Mouse (Mus musculus) midbrain, embryonic 16.5 days (tissue): ENCODE measurements at regions not wholly inside any gene's neighbourhood (a gene's known extent, or its start where the extent isn't known, plus 50 kb on each side); places are given as distances from the start of the nearest gene placed in this dataset.

Source experiments
- ATAC-seq: fragments of 200-750 bp; cut with Nextera tagmentation; 2 replicates; pipeline ENCODE4 v1.8.0; 2017; ENCODE audit warnings: moderate TSS enrichment
- H3K27ac ChIP-seq: fragments of 300-500 bp; sonication (generic); 2 replicates; pipeline ENCODE4 v1.5.1; 2014; ENCODE audit warnings: mild to moderate bottlenecking, low read length, mixed read lengths
- H3K27me3 ChIP-seq: fragments of 300-500 bp; sonication (generic); 2 replicates; pipeline ENCODE4 v1.6.1; 2014; ENCODE audit warnings: low read depth, low read length, mixed read lengths; ENCODE audit not compliant: control insufficient read depth, insufficient read depth
- H3K36me3 ChIP-seq: fragments of 300-500 bp; sonication (generic); 2 replicates; pipeline ENCODE4 v1.6.1; 2014; ENCODE audit warnings: mild to moderate bottlenecking, low read length, moderate library complexity, mixed read lengths; ENCODE audit not compliant: control insufficient read depth, insufficient read depth
- H3K4me1 ChIP-seq: fragments of 300-500 bp; sonication (generic); 2 replicates; pipeline ENCODE4 v1.6.1; 2014; ENCODE audit warnings: mild to moderate bottlenecking, low read length, mixed read lengths; ENCODE audit not compliant: control insufficient read depth, insufficient read depth
- H3K4me2 ChIP-seq: fragments of 300-500 bp; sonication (generic); 2 replicates; pipeline ENCODE4 v1.6.1; 2014; ENCODE audit warnings: mild to moderate bottlenecking, low read length, mixed read lengths
- H3K4me3 ChIP-seq: fragments of 300-500 bp; sonication (generic); 2 replicates; pipeline ENCODE4 v1.5.1; 2014; ENCODE audit warnings: low read depth, mild to moderate bottlenecking, low read length, moderate library complexity, mixed read lengths
- H3K9ac ChIP-seq: fragments of 300-500 bp; sonication (generic); 2 replicates; pipeline ENCODE4 v1.6.1; 2014; ENCODE audit warnings: low read depth, low read length, mixed read lengths
- H3K9me3 ChIP-seq: fragments of 300-500 bp; sonication (generic); replicated peaks from 2 replicates; pipeline ENCODE4 v1.6.1; 2014; ENCODE audit warnings: mild to moderate bottlenecking, low read length, mixed read lengths; ENCODE audit not compliant: control insufficient read depth, poor library complexity, severe bottlenecking
- WGBS: fragments of 180-500 bp; shearing (Covaris S2); extraction: QIAGEN DNeasy Blood & Tissue Kit; methylation state at CpG from one replicate; pipeline ENCODE4 v1.1.7; 2014; 5-methylcytosine and 5-hydroxymethylcytosine counted together

DNA sequence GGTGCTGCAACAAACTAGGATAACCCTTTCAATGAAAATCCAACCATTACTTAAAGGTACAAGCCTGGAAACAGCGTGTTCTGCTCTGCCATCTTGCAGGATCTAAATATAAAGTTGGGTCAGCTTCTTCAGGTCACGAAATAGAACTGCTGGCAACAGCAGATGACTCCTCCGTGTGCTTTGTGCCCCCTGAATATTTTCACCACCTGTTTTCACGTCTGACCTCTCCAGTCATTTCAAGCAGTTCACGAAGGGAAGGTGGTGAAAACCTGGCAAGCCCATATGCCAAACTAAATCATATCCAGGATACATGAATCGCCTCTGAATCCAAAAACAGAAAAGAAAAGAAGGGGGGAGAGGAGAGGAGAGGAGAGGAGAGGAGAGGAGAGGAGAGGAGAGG is 133.3 kb downstream of the 1190002N15Rik start:
- Histone ChIP-seq H3K4me3 (no peak overlapping the region), H3K9ac (no peak overlapping the region), H3K27me3 (no peaks in the 10 kb centered on the region), H3K9me3 (no peaks in the 10 kb centered on the region), H3K36me3 (no peaks in the 10 kb centered on the region), H3K4me2 (no peak overlapping the region), H3K27ac (no peak overlapping the region), H3K4me1 (no peaks in the 10 kb centered on the region)
- 88% methylated on average over 6 of the region's 6 CpGs for WGBS
- ATAC-seq = no peak

DNA sequence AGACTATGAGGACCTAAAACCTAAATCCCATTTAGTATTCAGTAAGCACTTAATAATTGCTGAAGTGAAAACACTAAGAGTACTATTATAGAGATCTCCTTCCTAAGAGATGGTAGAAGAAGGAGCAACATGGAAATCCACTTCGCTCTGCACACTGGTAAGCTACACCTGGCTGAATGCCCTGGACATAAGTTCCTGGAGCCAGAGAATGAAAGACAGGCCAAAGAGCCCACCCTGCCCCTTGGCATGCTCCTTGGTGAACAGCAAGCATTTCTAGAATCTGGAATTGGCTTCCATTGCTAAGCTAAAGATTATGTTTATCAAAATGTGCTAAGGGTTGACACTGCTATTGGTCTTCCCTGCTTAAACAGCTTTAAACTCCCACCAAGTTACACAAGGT is 137.3 kb downstream of the 1190002N15Rik start:
- Histone ChIP-seq H3K4me2 (no peak overlapping the region), H3K36me3 (no peaks in the 10 kb centered on the region), H3K27ac (no peak overlapping the region), H3K4me3 (no peak overlapping the region), H3K27me3 (no peaks in the 10 kb centered on the region), H3K9ac (no peak overlapping the region), H3K9me3 (no peaks in the 10 kb centered on the region), H3K4me1 (no peaks in the 10 kb centered on the region)
- no peak for ATAC-seq
- WGBS = 89% methylated on average over 1 of the region's 1 CpGs

DNA sequence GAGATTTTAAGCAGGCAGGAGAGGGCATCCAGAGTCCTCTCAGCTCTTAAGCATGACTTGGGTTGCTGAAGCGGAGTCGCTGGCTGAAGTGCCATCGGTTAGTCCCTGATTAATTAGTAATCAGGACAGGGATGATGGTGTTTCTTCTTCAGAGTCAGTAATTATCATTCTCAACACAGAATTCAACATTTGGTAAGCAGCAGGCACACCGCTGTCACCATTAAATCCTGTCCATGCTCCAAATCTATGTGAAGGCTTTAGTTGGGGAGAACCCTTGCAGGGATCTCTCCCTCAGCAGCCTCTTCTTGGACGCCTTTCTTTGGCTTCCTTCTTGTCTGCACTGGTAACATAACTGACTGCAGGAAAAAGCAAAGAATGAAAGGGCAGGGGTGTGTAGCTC is 142.7 kb downstream of the 1190002N15Rik start:
- peak; percentile 78 for ATAC-seq
- Histone ChIP-seq H3K4me3 (no peak overlapping the region), H3K9ac (no peak overlapping the region), H3K27ac (no peak overlapping the region), H3K4me2 (no peak overlapping the region), H3K4me1 (peaks cover 2% of the 10 kb centered on the region; the same call in 1 of the 2 replicates), H3K9me3 (no peaks in the 10 kb centered on the region), H3K36me3 (no peaks in the 10 kb centered on the region), H3K27me3 (no peaks in the 10 kb centered on the region)
- 49% methylated on average over 5 of the region's 5 CpGs for whole genome bisulfite sequencing

DNA sequence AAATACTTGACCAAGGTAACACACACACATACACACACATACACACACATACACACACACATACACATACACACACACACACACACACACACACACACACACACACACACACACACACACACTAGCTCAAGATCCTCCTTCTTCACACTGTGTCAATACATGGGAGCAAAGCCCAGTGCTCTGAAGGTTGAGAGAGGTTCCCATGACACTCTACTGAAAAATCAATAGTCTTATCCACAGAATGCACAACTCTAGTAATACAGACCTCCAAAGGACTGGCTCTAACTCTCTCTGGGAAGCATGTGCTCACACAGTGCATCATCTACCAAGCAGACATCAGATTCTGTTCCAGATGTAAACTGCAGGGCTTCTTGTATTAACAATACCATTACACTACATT is 151.7 kb downstream of the 1190002N15Rik start:
- Histone ChIP-seq H3K36me3 (no peaks in the 10 kb centered on the region), H3K4me1 (no peaks in the 10 kb centered on the region), H3K27me3 (no peaks in the 10 kb centered on the region), H3K4me3 (no peak overlapping the region), H3K9me3 (no peaks in the 10 kb centered on the region), H3K9ac (no peak overlapping the region), H3K4me2 (no peak overlapping the region), H3K27ac (no peak overlapping the region)
- ATAC-seq = no peak

DNA sequence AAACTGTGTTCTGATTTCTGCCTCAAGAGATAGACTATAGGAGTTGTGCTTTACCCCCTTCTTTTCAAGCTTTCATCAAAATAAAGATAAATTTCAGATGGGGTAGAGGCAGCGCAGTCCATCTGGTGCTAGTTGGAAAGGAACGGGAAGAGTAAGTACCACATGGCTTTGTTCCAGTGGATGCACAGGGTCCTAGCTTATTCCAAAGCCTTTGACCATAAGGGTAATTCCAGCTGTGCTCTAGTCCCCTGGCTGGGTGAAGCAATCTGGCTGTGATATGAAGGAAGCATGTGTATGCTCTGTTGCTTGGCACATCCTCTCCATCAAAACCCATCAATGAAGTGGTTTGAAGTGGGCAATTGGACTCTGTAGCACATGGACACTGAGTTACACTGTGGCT is 155.6 kb downstream of the 1190002N15Rik start:
- Histone ChIP-seq H3K9ac (no peak overlapping the region), H3K36me3 (no peaks in the 10 kb centered on the region), H3K9me3 (no peaks in the 10 kb centered on the region), H3K4me2 (no peak overlapping the region), H3K4me3 (no peak overlapping the region), H3K4me1 (no peaks in the 10 kb centered on the region), H3K27ac (no peak overlapping the region), H3K27me3 (no peaks in the 10 kb centered on the region)
- no peak for ATAC-seq
- WGBS = 95% methylated on average over 2 of the region's 2 CpGs

DNA sequence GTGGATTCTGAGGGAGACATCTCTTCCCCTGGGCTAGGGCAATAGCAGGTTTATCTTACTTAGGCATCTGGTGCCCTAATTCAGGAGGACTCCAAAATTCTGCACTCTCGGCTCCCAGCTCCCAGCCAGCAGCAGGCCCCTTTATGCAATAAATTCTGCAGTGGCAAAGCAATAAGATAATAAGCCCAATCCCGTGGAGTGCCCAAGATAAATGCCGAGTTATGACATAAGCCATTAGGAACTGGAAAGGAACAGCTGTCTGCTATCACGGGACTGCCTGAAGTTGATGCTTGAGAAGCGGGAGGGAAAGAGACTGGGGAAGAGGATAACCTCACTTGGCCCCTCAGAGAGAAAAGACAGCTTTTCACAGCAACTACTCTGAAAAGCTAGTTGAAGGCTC is 159.0 kb downstream of the 1190002N15Rik start:
- Histone ChIP-seq H3K9me3 (no peaks in the 10 kb centered on the region), H3K9ac (no peak overlapping the region), H3K4me2 (no peak overlapping the region), H3K4me3 (no peak overlapping the region), H3K4me1 (no peaks in the 10 kb centered on the region), H3K27ac (no peak overlapping the region), H3K27me3 (no peaks in the 10 kb centered on the region), H3K36me3 (no peaks in the 10 kb centered on the region)
- ATAC-seq = peak; percentile 62
- WGBS = 16% methylated on average over 5 of the region's 5 CpGs

DNA sequence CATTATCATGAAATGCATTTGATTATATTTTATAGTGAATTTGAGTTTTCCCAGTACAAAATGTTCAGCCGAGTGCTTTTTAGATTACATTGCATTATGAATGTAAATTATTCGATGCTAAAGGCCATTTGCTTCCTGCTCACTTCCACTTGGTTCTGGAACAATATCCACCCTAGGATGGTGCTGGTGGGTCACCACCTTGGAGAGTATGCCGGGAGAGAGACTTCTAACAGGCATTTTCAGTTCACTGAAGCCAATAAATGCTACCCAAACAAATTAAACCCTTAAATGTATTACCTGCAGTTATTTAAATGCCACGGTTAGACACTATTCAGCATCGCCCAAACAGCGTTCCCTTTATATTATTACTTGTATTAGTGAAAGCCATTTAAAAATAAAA is 159.6 kb downstream of the 1190002N15Rik start:
- Histone ChIP-seq H3K27me3 (no peaks in the 10 kb centered on the region), H3K4me1 (no peaks in the 10 kb centered on the region), H3K27ac (no peak overlapping the region), H3K4me2 (no peak overlapping the region), H3K9ac (no peak overlapping the region), H3K9me3 (no peaks in the 10 kb centered on the region), H3K4me3 (no peak overlapping the region), H3K36me3 (no peaks in the 10 kb centered on the region)
- no peak for ATAC-seq
- WGBS = 55% methylated on average over 6 of the region's 6 CpGs

DNA sequence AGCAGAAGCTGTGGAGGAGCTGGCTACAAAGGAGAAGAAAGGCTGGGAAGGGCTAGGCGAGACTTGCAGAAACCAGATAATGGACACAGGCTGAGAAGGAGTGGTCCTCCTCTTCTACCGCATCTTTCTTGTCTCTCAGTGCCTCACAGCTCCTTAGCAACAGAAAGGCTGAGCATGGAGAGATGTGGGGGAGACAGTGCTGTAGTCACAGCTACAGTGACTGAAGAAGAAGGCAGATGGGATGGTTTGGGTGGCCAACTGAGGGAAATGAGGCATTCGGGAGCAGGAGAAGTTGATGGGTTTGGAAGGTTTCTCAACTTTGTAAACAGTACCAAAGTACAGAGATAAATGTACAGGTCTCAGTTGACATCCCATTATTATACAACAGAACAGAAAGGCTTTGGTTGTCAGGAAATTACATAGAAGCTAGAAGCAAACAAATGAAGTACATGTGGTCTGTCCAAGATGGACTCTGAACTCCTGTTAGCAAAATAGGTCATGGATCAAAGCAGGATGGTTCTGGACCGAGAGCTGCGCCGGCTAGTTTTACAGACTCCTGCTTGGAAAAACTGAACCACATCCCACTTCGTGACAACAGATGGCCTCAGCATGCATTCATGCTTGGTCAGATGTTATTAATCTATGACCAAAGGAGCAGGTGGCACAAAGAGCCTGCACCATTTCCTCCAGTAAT is 160.4 kb downstream of the 1190002N15Rik start:
- H3K27ac ChIP-seq = no peak overlapping the region

DNA sequence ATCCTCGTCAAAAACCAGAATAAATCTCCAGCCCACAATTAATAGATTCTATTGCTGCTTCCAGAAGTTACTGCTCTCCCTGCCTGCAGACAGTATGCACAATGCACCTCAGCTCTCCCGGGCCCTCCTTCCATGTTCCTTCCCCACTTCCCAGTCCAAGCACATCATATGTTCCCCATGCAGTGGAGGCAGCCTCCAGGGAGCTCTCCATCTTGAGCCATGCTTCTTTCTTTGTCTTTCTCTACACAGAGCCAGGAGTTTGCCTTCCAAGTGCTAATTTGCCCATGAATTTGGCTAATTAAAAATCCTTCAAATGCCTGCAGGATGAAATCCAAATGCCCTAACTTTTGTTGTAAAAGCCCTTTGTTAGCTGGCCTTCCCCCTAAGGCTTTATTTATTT is 166.9 kb downstream of the 1190002N15Rik start:
- Histone ChIP-seq H3K4me3 (no peak overlapping the region), H3K9ac (no peak overlapping the region), H3K9me3 (no peaks in the 10 kb centered on the region), H3K36me3 (no peaks in the 10 kb centered on the region), H3K4me1 (no peaks in the 10 kb centered on the region), H3K27ac (no peak overlapping the region), H3K27me3 (no peaks in the 10 kb centered on the region), H3K4me2 (no peak overlapping the region)
- WGBS = 65% methylated on average over 2 of the region's 2 CpGs
- ATAC-seq = no peak

More for the DNA sequence above, 160.4 kb downstream of the 1190002N15Rik start:
- Histone ChIP-seq H3K9me3 (no peaks in the 10 kb centered on the region), H3K4me1 (no peaks in the 10 kb centered on the region), H3K9ac (no peak overlapping the region), H3K4me2 (no peak overlapping the region), H3K27me3 (no peaks in the 10 kb centered on the region), H3K36me3 (no peaks in the 10 kb centered on the region), H3K4me3 (no peak overlapping the region)
- ATAC-seq = 0 out of 2 replicates have a peak, but pooled peaks have one; percentile 36
- 49% methylated on average over 7 of the region's 7 CpGs for WGBS
